Mouse (Mus musculus) megakaryocyte, embryonic 14.5 days (primary cell): ENCODE results near the gene Gm10139.
"Not testable (repeated sequence)": the region's sequence is repeated elsewhere in the genome, so short reads cannot be mapped to it uniquely, and the experiment has no call there.

Experiments
- FLI1 ChIP-seq: IDR thresholded peaks from 2 replicates; pipeline ENCODE4 v1.6.1; 2012; ENCODE audit warnings: low read length, inconsistent platforms, mixed read lengths
- GATA1 ChIP-seq: IDR thresholded peaks from 3 replicates; pipeline ENCODE4 v1.6.1; 2012; ENCODE audit warnings: mixed read lengths, low read length, inconsistent platforms, borderline replicate concordance

DNA sequence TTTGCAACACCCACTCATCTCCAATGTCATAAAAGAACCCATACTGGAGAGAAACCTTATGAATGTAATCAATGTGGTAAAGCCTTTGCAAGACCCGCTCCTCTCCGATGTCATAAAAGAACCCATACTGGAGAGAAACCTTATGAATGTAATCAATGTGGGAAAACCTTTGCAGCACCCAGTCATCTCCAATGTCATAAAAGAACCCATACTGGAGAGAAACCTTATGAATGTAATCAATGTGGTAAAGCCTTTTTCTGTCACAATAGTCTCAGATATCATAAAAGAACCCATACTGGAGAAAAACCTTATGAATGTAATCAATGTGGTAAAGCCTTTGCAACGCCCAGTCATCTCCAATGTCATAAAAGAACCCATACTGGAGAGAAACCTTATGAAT lies at the start of gene Gm10139:
- not testable (repeated sequence) for TF ChIP-seq GATA1, FLI1
